Mouse (Mus musculus) adrenal gland, postnatal 36 days (tissue): ENCODE measurements around the gene Inava. TPM values are rescaled to one million over a fixed set of nuclear protein-coding genes. Genes with fewer than 3 reads are reported as not detected.

ENCODE experiments used
- DNase-seq, 2 experiments: peaks; one replicate each; pipeline ENCODE4 v3.0.0; 2021; ENCODE audit warnings: mixed read lengths in 1 of 2
- long read RNA-seq, 2 experiments: library from polyadenylated mRNA; stranded (forward); transcript quantifications; one replicate each; pipeline ENCODE4 v2.0.0; 2021; ENCODE audit warnings: borderline sequencing depth in 2 of 2
- total RNA-seq, 2 experiments: library from RNA; stranded (reverse); gene quantifications; 2 replicates each; pipeline ENCODE4 v1.2.3; 2021

Gene Inava
- not detected for total RNA-seq
- long read RNA-seq, experiment 1 = 0 reads
- long read RNA-seq, experiment 2 = 0 reads

- peak; percentile 17 to 42 for DNase-seq
Measured at GRCm38 (mm10) chr1:136233892-136234594, at the start of gene Inava. Gene Inava (minus strand): TSS chr1:136234264.

- no peak for DNase-seq
Measured at GRCm38 (mm10) chr1:136277366-136277765, 43.3 kb upstream of the Inava start.

GRCm38 (mm10) chr1:136268224-136268623 is 34.2 kb upstream of the Inava start:
- no peak for DNase-seq

- DNase-seq = no peak
Measured at GRCm38 (mm10) chr1:136266127-136266526, 32.1 kb upstream of the Inava start.

- no peak for DNase-seq
Measured at GRCm38 (mm10) chr1:136263355-136263754, 29.3 kb upstream of the Inava start.

- DNase-seq = no peak
Measured at GRCm38 (mm10) chr1:136260635-136261238, 26.7 kb upstream of the Inava start, which contains the start of gene Gpr25. Gene Gpr25 (minus strand): TSS chr1:136260873.

- peak; percentile 66 to 69 for DNase-seq
Measured at GRCm38 (mm10) chr1:136259893-136260634, 26.0 kb upstream of the Inava start.

- DNase-seq = no peak
Measured at GRCm38 (mm10) chr1:136259543-136259892, 25.5 kb upstream of the Inava start.

- no peak for DNase-seq
Measured at GRCm38 (mm10) chr1:136258495-136258894, 24.4 kb upstream of the Inava start.

- no peak for DNase-seq
Measured at GRCm38 (mm10) chr1:136255657-136256056, 21.6 kb upstream of the Inava start.

- DNase-seq = no peak
Measured at GRCm38 (mm10) chr1:136255174-136255573, 21.1 kb upstream of the Inava start.

GRCm38 (mm10) chr1:136254503-136255065 is 20.5 kb upstream of the Inava start:
- DNase-seq = no peak

- DNase-seq = no peak
Measured at GRCm38 (mm10) chr1:136253472-136253871, 19.4 kb upstream of the Inava start.

- DNase-seq = no peak
Measured at GRCm38 (mm10) chr1:136249662-136250061, 15.6 kb upstream of the Inava start.

GRCm38 (mm10) chr1:136247393-136247792 is 13.3 kb upstream of the Inava start:
- no peak for DNase-seq

- no peak for DNase-seq
Measured at GRCm38 (mm10) chr1:136244469-136244868, 10.4 kb upstream of the Inava start.

GRCm38 (mm10) chr1:136241801-136242200 is 7.7 kb upstream of the Inava start:
- DNase-seq = no peak

- no peak for DNase-seq
Measured at GRCm38 (mm10) chr1:136238495-136238894, 4.4 kb upstream of the Inava start.

GRCm38 (mm10) chr1:136234595-136235092 is 580 bp upstream of the Inava start:
- no peak for DNase-seq

GRCm38 (mm10) chr1:136232986-136233790 is 876 bp downstream of the Inava start:
- DNase-seq = no peak

- DNase-seq = no peak
Measured at GRCm38 (mm10) chr1:136232285-136232926, 1.7 kb downstream of the Inava start.
